Mouse (Mus musculus): ENCODE data around the gene Hba-a2.
"Not testable (repeated sequence)": the region's sequence is repeated elsewhere in the genome, so short reads cannot be mapped to it uniquely, and the experiment has no call there.

Hba-a2 gene

GRCm38 (mm10) chr11:32284582-32284981, 11.7 kb upstream of the Hba-a2 start:
- DNase-seq = not testable (repeated sequence)

- no peak for DNase-seq
These were observed 11.1 kb upstream of the Hba-a2 start for GRCm38 (mm10) chr11:32285031-32285775.

DNA sequence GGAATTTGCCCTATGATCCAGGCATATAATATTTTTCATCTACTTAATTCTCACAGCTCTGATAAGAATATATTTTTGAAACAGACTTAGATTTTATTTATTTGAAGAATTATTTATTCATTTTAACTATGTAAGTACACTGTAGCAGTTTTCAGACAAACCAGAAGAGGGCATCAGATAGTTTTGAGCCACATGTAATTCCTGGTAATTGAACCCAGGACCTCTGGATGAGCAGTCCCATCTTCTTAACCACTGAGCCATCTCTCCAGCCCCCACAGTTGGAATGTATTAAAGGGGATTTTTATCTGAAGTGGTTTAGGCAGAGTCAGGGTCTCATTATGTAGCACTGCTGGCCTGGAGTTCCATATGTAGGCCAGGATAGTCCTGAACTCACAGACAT, 10.4 kb upstream of the Hba-a2 start:
- DNase-seq = not testable (repeated sequence)

- peak; percentile 81 for DNase-seq
These were observed 9.4 kb upstream of the Hba-a2 start, which contains the start of gene Hbq1b for GRCm38 (mm10) chr11:32286695-32287492. Hbq1b (plus strand) TSS chr11:32286965.

DNA sequence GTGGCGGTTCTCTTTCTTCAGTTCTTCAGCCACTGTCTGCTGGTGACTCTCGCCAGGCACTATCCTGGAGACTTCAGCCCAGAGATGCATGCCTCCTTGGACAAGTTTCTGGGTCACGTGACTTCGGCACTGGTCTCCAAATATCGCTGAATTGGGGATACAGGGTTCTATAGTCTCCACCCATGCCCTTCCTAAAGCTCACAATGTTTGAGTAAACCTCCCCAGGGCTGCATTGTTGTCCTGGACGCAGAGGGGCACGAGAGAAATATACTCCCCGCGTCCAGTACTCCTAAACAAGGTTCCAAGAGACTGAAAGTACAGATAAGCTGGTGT, 8.8 kb upstream of the Hba-a2 start:
- DNase-seq = no peak

- DNase-seq = not testable (repeated sequence)
These were observed 3.5 kb upstream of the Hba-a2 start for GRCm38 (mm10) chr11:32292819-32293218.

- DNase-seq = not testable (repeated sequence)
These were observed 2.8 kb upstream of the Hba-a2 start for GRCm38 (mm10) chr11:32293479-32293878.

- not testable (repeated sequence) for DNase-seq
These were observed 1.1 kb downstream of the Hba-a2 start for GRCm38 (mm10) chr11:32297417-32297816.

GRCm38 (mm10) chr11:32297866-32298531, 1.7 kb downstream of the Hba-a2 start:
- DNase-seq = no peak

DNA sequence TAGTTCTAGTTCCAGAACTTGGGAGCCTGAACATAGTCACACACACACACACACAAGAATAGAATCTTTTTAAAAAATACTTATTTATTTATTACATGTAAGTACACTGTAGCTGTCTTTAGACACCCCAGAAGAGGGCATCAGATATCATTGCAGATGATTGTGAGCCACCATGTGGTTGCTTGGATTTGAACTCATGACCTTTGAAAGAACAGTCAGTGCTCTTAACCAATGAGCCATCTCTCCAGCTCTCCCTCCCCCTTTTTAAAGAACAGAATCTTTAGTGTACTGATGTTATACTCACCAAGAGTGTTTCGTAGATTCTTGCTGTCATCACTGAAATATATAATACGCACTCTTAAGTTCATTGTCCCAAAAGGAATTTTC, 2.2 kb downstream of the Hba-a2 start:
- DNase-seq = no peak

GRCm38 (mm10) chr11:32299865-32300264, 3.6 kb downstream of the Hba-a2 start, which contains the start of gene Hbq1a:
Hbq1a (plus strand) TSS chr11:32300069.
- peak; percentile 72 for DNase-seq

DNA sequence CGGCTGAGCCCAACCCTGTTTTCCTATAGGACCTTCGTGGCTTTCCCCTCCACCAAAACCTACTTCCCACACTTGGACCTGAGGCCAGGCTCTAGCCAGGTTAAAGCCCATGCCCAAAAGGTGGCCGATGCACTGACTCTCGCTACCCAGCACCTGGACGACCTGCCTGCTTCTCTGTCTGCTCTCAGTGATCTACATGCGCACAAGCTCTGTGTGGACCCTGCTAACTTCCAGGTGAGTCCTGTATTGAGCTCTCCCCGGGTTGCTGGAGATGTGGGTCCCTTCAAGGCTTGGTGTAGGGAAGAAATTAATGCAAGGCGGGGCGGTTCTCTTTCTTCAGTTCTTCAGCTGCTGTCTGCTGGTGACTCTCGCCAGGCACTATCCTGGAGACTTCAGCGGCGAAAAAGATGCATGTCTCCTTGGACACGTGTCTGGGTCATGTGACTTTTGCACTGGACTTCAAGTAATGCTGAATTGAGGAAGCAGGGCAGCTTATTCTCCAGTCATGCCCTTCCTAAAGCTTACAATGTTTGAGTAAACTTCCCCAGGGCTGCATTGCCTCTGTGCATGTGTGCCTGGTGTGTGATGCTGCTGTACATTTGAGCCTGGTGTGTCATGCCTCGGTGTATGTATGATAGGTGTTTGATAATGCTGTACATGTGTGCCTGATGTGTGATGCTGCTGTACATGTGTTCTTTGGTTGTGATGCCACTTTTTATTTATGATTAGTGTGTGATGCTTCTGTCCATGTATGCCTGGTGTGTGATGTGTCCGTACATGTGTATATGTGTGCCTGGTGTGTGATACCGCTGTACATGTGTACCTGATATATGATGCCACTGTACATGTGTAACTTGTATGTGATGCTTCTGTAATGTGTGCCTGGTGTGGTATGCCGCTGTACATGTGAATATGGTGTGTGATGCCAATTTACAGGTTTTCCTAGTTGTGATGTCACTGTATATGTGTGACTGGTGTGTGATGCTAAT, 4.3 kb downstream of the Hba-a2 start:
- DNase-seq = no peak

DNA sequence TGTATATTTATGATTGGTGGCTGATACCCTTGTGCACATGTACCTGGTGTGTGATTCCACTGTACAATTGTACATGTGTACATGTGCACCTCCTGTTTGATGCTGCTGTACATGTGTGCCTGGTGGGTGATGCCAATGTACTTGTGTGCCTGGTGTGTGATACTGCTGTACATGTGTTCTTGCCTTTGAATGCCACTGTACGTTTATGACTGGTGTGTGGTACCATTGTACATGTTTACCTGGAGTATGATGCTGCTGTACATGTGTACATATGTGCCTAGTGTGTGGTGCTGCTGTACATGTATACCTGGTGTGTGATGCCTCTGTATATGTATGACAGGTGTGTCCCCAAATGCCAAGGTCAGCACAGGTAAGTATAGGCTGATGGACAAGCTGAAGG, 5.2 kb downstream of the Hba-a2 start:
- DNase-seq = no peak

GRCm38 (mm10) chr11:32302824-32303419, 6.6 kb downstream of the Hba-a2 start:
- DNase-seq = peak; percentile 24

GRCm38 (mm10) chr11:32303455-32303854, 7.2 kb downstream of the Hba-a2 start:
- no peak for DNase-seq

- DNase-seq = no peak
These were observed 10.7 kb downstream of the Hba-a2 start for GRCm38 (mm10) chr11:32307006-32307405.

DNA sequence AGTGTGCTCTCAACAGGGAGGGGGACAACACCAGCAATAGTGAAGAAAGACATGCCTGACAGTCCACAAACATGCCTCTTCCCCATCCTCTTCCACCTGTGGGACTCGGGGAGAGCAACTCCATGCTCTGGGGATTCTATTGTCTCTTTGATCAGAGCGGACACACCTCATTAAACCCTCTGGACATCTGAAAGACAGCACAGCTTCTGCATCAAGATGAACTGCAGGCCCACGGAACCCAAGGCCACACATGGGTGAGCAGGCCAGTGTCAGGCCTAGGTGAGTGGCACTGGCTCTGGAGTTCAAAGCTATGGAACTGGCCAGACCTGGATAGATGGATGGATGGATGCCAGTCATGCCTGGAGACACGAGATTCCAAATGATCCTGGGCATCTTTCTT, 13.2 kb downstream of the Hba-a2 start:
- no peak for DNase-seq

- no peak for DNase-seq
These were observed 13.6 kb downstream of the Hba-a2 start for GRCm38 (mm10) chr11:32309928-32310327.

GRCm38 (mm10) chr11:32316009-32316408, 19.7 kb downstream of the Hba-a2 start:
- no peak for DNase-seq

DNA sequence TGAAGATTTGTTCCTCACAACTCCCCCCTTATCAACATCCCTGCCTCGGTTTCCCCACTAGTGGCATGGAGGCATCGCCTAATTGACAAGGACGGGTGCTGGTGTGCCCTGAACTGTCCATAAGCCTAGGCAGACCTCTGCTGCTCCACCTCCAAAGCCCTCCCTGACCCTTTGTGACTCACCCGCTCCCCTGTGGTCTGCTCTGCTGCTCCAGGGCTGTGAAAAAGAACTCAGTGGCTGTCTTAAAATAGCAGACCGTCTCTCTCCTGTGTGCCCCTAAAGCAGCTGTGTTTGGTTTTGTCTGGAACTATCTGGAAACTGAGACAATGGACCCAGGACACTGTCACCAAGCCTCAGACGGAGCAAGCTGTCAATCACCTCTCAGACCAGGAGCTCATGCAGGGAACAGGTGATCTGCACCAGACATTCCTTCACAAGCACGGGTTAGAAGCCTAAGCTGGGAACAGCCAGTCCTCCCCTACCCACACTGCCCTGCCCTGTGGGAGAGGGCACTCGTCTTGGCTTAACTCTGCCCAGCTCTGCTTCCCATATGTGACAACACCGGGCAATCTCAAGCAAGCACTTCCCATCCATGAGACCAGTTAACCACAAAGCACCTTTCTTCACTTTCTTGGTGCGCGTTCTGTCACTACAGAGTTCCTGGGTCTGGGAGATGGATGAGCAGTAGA, 24.4 kb downstream of the Hba-a2 start:
- no peak for DNase-seq

GRCm38 (mm10) chr11:32321196-32321565, 24.9 kb downstream of the Hba-a2 start:
- DNase-seq = peak; percentile 81
